Mouse (Mus musculus): ENCODE data around the gene Il9r. TPM values are rescaled to one million over a fixed set of nuclear protein-coding genes. Genes with fewer than 3 reads are reported as not detected.

Gene Il9r
- polyA plus RNA-seq, 2 experiments, result 0.21 to 0.54 TPM

GRCm38 (mm10) chr11:32227555-32227954 is 27.5 kb upstream of the Il9r start:
- Histone ChIP-seq H3K27me3 (ENCODE audit: control insufficient read depth, insufficient read depth, low read length) (no peaks in the 10 kb centered on the region), H3K9me3 (ENCODE audit: control insufficient read depth, low read length) (no peaks in the 10 kb centered on the region), H3K4me1 (ENCODE audit: control insufficient read depth, insufficient read depth, low read length) (peaks cover 37% of the 10 kb centered on the region), H3K4me2 (replicated peaks; ENCODE audit: low read depth, low read length, severe bottlenecking) (peak overlapping the region; percentile 87; the same call in 1 of the 2 replicates), H3K9ac (ENCODE audit: low read depth, low read length, severe bottlenecking) (peak overlapping the region; percentile 81; the same call in 1 of the 2 replicates), H3K27ac (replicated peaks; ENCODE audit: low read depth, low read length) (no peak overlapping the region), H3K4me3 (replicated peaks; ENCODE audit: low read length) (no peak overlapping the region), H3K36me3 (ENCODE audit: control insufficient read depth, insufficient read depth, low read length) (peaks cover 35% of the 10 kb centered on the region)
- no peak for TF ChIP-seq POLR2A (IDR thresholded peaks at IDR 0.05; ENCODE audit: borderline replicate concordance, extremely low read depth, insufficient read depth, insufficient read length)
- ATAC-seq (ENCODE audit: low FRiP score, low read depth) (no peak), DNase-seq (ENCODE audit: low spot score) (no peak)
- 91% methylated on average over 9 of the region's 9 CpGs for WGBS

- WGBS, result 56% methylated on average over 1 of the region's 1 CpGs
- ATAC-seq (ENCODE audit: low FRiP score, low read depth) (no peak), DNase-seq (ENCODE audit: low spot score) (no peak)
- Histone ChIP-seq H3K4me2 (replicated peaks; ENCODE audit: low read depth, low read length, severe bottlenecking) (peak overlapping the region; percentile 87), H3K4me1 (ENCODE audit: control insufficient read depth, insufficient read depth, low read length) (peaks cover 40% of the 10 kb centered on the region), H3K9me3 (ENCODE audit: control insufficient read depth, low read length) (no peaks in the 10 kb centered on the region), H3K4me3 (replicated peaks; ENCODE audit: low read length) (peak overlapping the region; percentile 68), H3K27ac (replicated peaks; ENCODE audit: low read depth, low read length) (peak overlapping the region; percentile 88; the same call in 1 of the 2 replicates), H3K9ac (ENCODE audit: low read depth, low read length, severe bottlenecking) (peak overlapping the region; percentile 81), H3K36me3 (ENCODE audit: control insufficient read depth, insufficient read depth, low read length) (peaks cover 30% of the 10 kb centered on the region), H3K27me3 (ENCODE audit: control insufficient read depth, insufficient read depth, low read length) (no peaks in the 10 kb centered on the region)
- TF ChIP-seq POLR2A (IDR thresholded peaks at IDR 0.05; ENCODE audit: borderline replicate concordance, extremely low read depth, insufficient read depth, insufficient read length), result no peak
These were observed 27.0 kb upstream of the Il9r start for GRCm38 (mm10) chr11:32227041-32227440.

DNA sequence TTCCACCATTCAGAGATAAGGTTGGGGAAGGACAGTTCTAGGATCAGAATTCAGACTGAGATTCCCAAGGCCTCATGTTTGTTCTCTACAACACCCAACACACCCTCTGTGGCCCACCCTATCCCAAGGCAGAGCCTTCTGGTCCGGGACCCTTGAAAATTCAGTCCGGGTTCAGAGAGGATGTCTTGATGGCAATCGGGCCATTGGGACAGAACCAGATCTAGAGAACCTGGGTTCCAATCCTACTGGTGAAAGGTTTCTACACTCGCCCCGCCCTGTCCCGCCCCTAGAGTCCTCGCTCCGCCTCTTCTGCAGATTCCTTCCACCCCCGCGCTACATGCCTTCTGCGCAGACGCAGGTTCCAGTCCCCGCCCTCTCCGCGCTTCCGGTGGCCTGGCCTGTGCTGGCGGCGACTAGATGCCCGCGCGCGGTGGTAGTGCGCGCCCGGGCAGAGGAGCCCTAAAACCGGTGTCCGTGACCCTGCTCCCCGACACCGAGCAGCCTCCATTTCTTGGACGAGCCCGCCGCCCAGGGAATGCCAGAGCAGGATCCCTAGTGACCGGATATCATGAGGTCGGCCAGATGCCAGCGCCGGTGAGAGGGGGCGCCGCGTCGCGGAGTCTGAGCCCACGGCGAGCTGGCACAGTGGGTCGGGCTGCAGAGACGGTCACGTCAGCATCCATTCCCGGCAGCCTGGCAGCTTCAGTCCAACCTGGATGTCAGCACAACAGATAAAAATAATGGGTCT is 26.2 kb upstream of the Il9r start, which contains the start of gene Mpg:
Mpg (plus strand) TSS at position 382 of the 748 bp plus-strand sequence.
- no peaks in the 10 kb centered on the region for H3K27me3 ChIP-seq (ENCODE audit: control insufficient read depth, insufficient read depth, low read length)
- no peaks in the 10 kb centered on the region for H3K9me3 ChIP-seq (ENCODE audit: control insufficient read depth, low read length)
- WGBS, result 3% methylated on average over 44 of the region's 47 CpGs
- peak; percentile 96 for TF ChIP-seq POLR2A (IDR thresholded peaks at IDR 0.05; ENCODE audit: borderline replicate concordance, extremely low read depth, insufficient read depth, insufficient read length)
- DNase-seq (ENCODE audit: low spot score) (peak; percentile 86), ATAC-seq (ENCODE audit: low FRiP score, low read depth) (peak; percentile 79)
- H3K4me2 ChIP-seq (replicated peaks; ENCODE audit: low read depth, low read length, severe bottlenecking), result peak within 1 kb of the TSS; percentile 87
- H3K27ac ChIP-seq (replicated peaks; ENCODE audit: low read depth, low read length), result peak within 1 kb of the TSS; percentile 88
- H3K36me3 ChIP-seq (ENCODE audit: control insufficient read depth, insufficient read depth, low read length), result peaks cover 23% of the 10 kb centered on the region
- peaks cover 40% of the 10 kb centered on the region for H3K4me1 ChIP-seq (ENCODE audit: control insufficient read depth, insufficient read depth, low read length)
- peak within 1 kb of the TSS; percentile 81 for H3K9ac ChIP-seq (ENCODE audit: low read depth, low read length, severe bottlenecking)
- peak within 1 kb of the TSS; percentile 68 for H3K4me3 ChIP-seq (replicated peaks; ENCODE audit: low read length)

DNA sequence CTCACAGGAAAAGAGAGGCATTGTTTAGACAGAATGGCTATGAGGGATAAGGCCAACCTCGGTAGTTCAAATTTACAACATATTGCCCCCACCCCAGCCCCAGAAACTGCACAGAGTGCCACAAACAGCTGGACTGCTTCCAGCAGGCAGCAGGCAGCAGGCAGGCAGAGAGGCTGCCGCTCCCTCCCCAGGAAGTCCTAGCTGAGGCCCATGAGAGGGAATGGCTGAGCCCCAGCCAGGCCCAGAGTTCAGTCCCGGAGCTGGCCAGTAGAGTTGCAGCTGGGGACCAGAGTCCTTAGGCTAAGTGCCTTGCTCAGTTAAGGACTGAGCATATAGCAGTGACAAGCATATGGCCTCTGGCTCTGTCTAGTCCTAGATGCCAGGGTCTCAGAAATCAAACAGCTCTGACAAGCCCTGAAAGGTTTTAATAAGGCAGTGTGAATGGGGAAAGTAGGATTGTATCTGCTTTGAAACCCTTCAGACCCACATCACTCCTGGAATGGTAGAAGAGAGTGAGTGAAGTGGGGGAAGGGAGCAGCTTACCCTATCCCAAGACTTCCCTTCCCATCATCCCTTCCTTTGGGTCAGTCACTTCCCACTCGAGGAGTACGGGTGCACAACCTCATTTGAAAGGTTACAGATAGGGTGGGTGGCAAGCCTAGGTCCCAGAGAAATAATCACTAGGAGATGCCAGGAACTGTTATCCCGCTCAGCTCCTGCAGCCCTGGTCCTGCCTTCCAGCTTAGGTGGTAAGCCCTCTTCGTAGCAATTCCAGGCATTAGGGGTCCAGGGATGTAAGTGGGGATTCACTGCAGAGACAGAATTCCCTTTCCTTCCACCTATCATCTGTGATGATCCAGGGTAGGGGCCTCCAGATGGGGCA is 25.4 kb upstream of the Il9r start:
- ATAC-seq (ENCODE audit: low FRiP score, low read depth) (no peak), DNase-seq (ENCODE audit: low spot score) (peak; percentile 40)
- no peak for TF ChIP-seq POLR2A (IDR thresholded peaks at IDR 0.05; ENCODE audit: borderline replicate concordance, extremely low read depth, insufficient read depth, insufficient read length)
- Histone ChIP-seq H3K9ac (ENCODE audit: low read depth, low read length, severe bottlenecking) (no peak overlapping the region), H3K27me3 (ENCODE audit: control insufficient read depth, insufficient read depth, low read length) (no peaks in the 10 kb centered on the region), H3K36me3 (ENCODE audit: control insufficient read depth, insufficient read depth, low read length) (peaks cover 18% of the 10 kb centered on the region), H3K4me1 (ENCODE audit: control insufficient read depth, insufficient read depth, low read length) (peaks cover 45% of the 10 kb centered on the region), H3K4me3 (replicated peaks; ENCODE audit: low read length) (no peak overlapping the region), H3K4me2 (replicated peaks; ENCODE audit: low read depth, low read length, severe bottlenecking) (0 out of 2 replicates have a peak overlapping the region, but pooled peaks have one; percentile 10), H3K9me3 (ENCODE audit: control insufficient read depth, low read length) (no peaks in the 10 kb centered on the region), H3K27ac (replicated peaks; ENCODE audit: low read depth, low read length) (peak overlapping the region; percentile 88)
- WGBS, result 43% methylated on average over 7 of the region's 7 CpGs
